Comparison of ENCODE assay signal across 27 mouse cellular contexts in genomic region chr5:76670183-76670582, GRCm38 (mm10).
"Had no signal": no experiment of that assay in that cellular context is flagged by ENCODE, and none has a peak within 500 bp of the region (broad histone marks: within the 10 kb centered on the region; RNA-seq: fewer than 3 reads in every experiment).

No protein-coding gene starts in this region.

- H3K36me3 ChIP-seq: heart, embryonic 12.5 days; intestine, embryonic 15.5 days; liver, embryonic 13.5 days; liver, embryonic 15.5 days had no signal

- H3K9me3 ChIP-seq: heart, embryonic 10.5 days; hindbrain, embryonic 10.5 days; hindbrain, embryonic 12.5 days; intestine, embryonic 15.5 days; limb, embryonic 10.5 days; limb, embryonic 12.5 days; liver, embryonic 13.5 days; liver, embryonic 15.5 days had no signal

- H3K4me1 ChIP-seq: heart, embryonic 12.5 days; intestine, embryonic 15.5 days had no signal

- ATAC-seq: hindbrain, embryonic 16.5 days; inflammation-experienced regulatory T-cells, adult 6 months; intestine, embryonic 15.5 days; intestine, postnatal 0 days; liver, postnatal 0 days had no signal

- H3K9ac ChIP-seq: heart, embryonic 12.5 days; hindbrain, embryonic 12.5 days; hindbrain, embryonic 14.5 days; intestine, embryonic 15.5 days; limb, embryonic 12.5 days; liver, embryonic 13.5 days; liver, embryonic 15.5 days; liver, postnatal 0 days had no signal

- H3K4me2 ChIP-seq: heart, embryonic 12.5 days; hindbrain, embryonic 12.5 days; hindbrain, embryonic 14.5 days; intestine, embryonic 15.5 days; limb, embryonic 12.5 days; liver, embryonic 11.5 days; liver, embryonic 13.5 days; liver, embryonic 15.5 days had no signal

- H3K27ac ChIP-seq: gastrocnemius, adult 2 months; heart, adult 2 months; heart, embryonic 10.5 days; hindbrain, embryonic 10.5 days; hindbrain, embryonic 12.5 days; hindbrain, embryonic 14.5 days; intestine, embryonic 15.5 days; limb, embryonic 10.5 days; limb, embryonic 12.5 days; liver, embryonic 13.5 days; liver, embryonic 15.5 days had no signal

- DNase-seq: gastrocnemius, adult 2 months; gastrocnemius, postnatal 10 days; gastrocnemius, postnatal 25 days; heart, adult 2 months; heart, postnatal 10 days; heart, postnatal 4 days; kidney, adult 18-20 months; kidney, adult 8-10 months; kidney, postnatal 10 days; kidney, postnatal 25 days; kidney, postnatal 4 days; liver; liver, embryonic 13.5 days; liver, postnatal 0 days had no signal

- H3K4me3 ChIP-seq: gastrocnemius, adult 2 months; heart, adult 2 months; heart, embryonic 10.5 days; heart, embryonic 12.5 days; hindbrain, embryonic 10.5 days; hindbrain, embryonic 12.5 days; intestine, embryonic 15.5 days; limb, embryonic 10.5 days; limb, embryonic 12.5 days; liver, embryonic 13.5 days; liver, embryonic 15.5 days had no signal

- H3K27me3 ChIP-seq: heart, embryonic 12.5 days; hindbrain, embryonic 12.5 days; intestine, embryonic 15.5 days; limb, embryonic 12.5 days; liver, embryonic 13.5 days; liver, embryonic 15.5 days had no signal
